Comparison of ENCODE assay signal across 8 mouse cellular contexts in the genomic region with DNA sequence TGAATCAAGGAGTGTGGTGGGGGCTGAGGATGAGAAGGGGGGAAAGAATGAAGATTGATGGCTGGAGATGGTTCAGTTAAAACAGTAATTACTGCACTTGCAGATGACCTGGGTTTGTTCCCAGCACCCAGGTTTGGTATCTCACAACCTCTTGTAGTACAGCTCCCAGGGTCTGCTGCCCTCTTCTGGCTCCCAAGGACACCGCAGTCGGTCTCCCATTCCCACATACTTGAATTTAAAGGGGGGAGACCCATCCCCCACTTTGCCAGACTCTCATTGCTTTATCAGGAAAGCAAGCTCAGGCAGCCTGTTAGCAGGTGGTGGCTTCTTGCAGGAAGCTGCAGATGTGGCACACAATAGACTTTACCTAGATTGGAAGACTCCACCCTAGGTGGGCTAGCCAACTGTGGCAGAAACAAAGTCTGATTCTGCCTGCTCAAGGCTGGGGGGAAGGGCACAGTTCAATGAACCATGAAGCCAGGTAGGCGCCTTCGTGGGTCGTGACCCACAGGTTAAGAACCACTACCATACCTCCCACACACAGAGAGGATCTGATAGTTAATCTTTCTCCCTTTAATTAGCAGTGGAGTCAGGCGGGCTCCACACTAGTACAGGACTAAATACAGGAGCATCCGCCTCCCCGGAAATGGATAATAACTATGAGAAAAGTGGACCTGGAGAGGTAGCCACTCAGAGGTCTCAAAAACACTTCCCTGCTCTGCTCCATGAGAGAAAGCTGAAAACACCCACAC. TPM values are rescaled to one million over a fixed set of nuclear protein-coding genes. Genes with fewer than 3 reads are reported as not detected.
DNase-seq lines count a peak whose midpoint lies in the region; ATAC-seq and TF ChIP-seq lines count a peak whose summit lies in the region.

No protein-coding gene starts in this region.

- WGBS in liver, embryonic 12.5 days (ENCODE audit: insufficient replicate concordance): 39% methylated on average over 8 of the region's 8 CpGs
- 37% methylated on average over 8 of the region's 8 CpGs for WGBS in midbrain, postnatal 0 days

- H3K4me1 ChIP-seq in liver, embryonic 12.5 days: peaks cover 32% of the 10 kb centered on the region
- no peaks in the 10 kb centered on the region for H3K4me1 ChIP-seq in midbrain, postnatal 0 days (ENCODE audit: insufficient read depth, low read length)

- H3K27ac ChIP-seq in liver, embryonic 12.5 days: peak overlapping the region; percentile 61
- peak overlapping the region; percentile 69; the same call in 1 of the 2 replicates for H3K27ac ChIP-seq in midbrain, postnatal 0 days (ENCODE audit: low read depth, low read length)

- H3K4me3 ChIP-seq in liver, embryonic 12.5 days: peak overlapping the region; percentile 82
- peak overlapping the region; percentile 94 for H3K4me3 ChIP-seq in midbrain, postnatal 0 days (ENCODE audit: low read depth, low read length)

- H3K27me3 ChIP-seq in liver, embryonic 12.5 days (replicated peaks): no peaks in the 10 kb centered on the region
- H3K27me3 ChIP-seq in midbrain, postnatal 0 days (ENCODE audit: insufficient read depth, low read length): no peaks in the 10 kb centered on the region

- no peaks in the 10 kb centered on the region for H3K9me3 ChIP-seq in liver, embryonic 12.5 days (replicated peaks)
- no peaks in the 10 kb centered on the region for H3K9me3 ChIP-seq in midbrain, postnatal 0 days (ENCODE audit: low read length)

- peak; percentile 38 to 47 for DNase-seq in right cerebral cortex, adult 2 months (ENCODE audit: low spot score in 2 of 2)
- DNase-seq in right cerebral cortex, postnatal 25 days: no peak
- DNase-seq in embryo, embryonic 10.5 days (ENCODE audit: low spot score): peak; percentile 74
- DNase-seq in heart, adult 8-10 months (ENCODE audit: low spot score): peak; percentile 52
- DNase-seq in kidney, adult 8-10 months: peak; percentile 84 to 86
- DNase-seq in midbrain, postnatal 0 days (ENCODE audit: low spot score): peak; percentile 54
- DNase-seq in thymus, postnatal 4 days: peak; percentile 70

- peak; percentile 70 for TF ChIP-seq CTCF in midbrain, postnatal 0 days (IDR thresholded peaks at IDR 0.05)

- ATAC-seq in liver, embryonic 12.5 days: peak; percentile 67
- peak; percentile 64 for ATAC-seq in midbrain, postnatal 0 days (ENCODE audit: low FRiP score)

- H3K9ac ChIP-seq in liver, embryonic 12.5 days: peak overlapping the region; percentile 96
- no peak overlapping the region for H3K9ac ChIP-seq in midbrain, postnatal 0 days (replicated peaks; ENCODE audit: low read length, poor library complexity, severe bottlenecking)

- peaks cover 23% of the 10 kb centered on the region for H3K36me3 ChIP-seq in liver, embryonic 12.5 days
- peaks cover 11% of the 10 kb centered on the region for H3K36me3 ChIP-seq in midbrain, postnatal 0 days (ENCODE audit: insufficient read depth, low read length)

- peak overlapping the region; percentile 83 for H3K4me2 ChIP-seq in liver, embryonic 12.5 days
- H3K4me2 ChIP-seq in midbrain, postnatal 0 days (ENCODE audit: low read depth, low read length, poor library complexity, severe bottlenecking): peak overlapping the region; percentile 51

RNA-seq across cellular contexts. Expression of a gene that starts 0.5 kb away (rescaled TPM):
- 100 to 1,000 TPM in 1 of 4 experiments, 10 to 100 TPM in 3; 93.5 to 102 (median 96.6) TPM for total RNA-seq in heart, adult 8-10 months (2022)
- polyA plus RNA-seq in liver, embryonic 12.5 days (2016; fragmentation: Nextera tagmentation; extraction: Ambion mirVana): 66.8 and 69.3 TPM in 2 replicates
- total RNA-seq in midbrain, postnatal 0 days (2014; rRNA removed): 205 and 230 TPM in 2 replicates
- 240 and 248 TPM in 2 replicates for polyA plus RNA-seq in midbrain, postnatal 0 days (2015; fragmentation: Nextera tagmentation; extraction: Ambion mirVana)

RNA-seq across cellular contexts. Expression of a gene that starts 9.0 kb away (rescaled TPM):
- total RNA-seq in heart, adult 8-10 months (2022): 1 to 10 TPM; 4.1 to 6.6 (median 5.0) TPM
- 10.7 and 10.9 TPM in 2 replicates for polyA plus RNA-seq in liver, embryonic 12.5 days (2016; fragmentation: Nextera tagmentation; extraction: Ambion mirVana)
- 161 and 171 TPM in 2 replicates for total RNA-seq in midbrain, postnatal 0 days (2014; rRNA removed)
- 79.2 and 80.2 TPM in 2 replicates for polyA plus RNA-seq in midbrain, postnatal 0 days (2015; fragmentation: Nextera tagmentation; extraction: Ambion mirVana)

RNA-seq across cellular contexts. Expression of a gene that starts 24.1 kb away (rescaled TPM):
- total RNA-seq in heart, adult 8-10 months (2022): 10 to 100 TPM; 14.5 to 18.3 (median 16.0) TPM
- 82.4 and 85.5 TPM in 2 replicates for polyA plus RNA-seq in liver, embryonic 12.5 days (2016; fragmentation: Nextera tagmentation; extraction: Ambion mirVana)
- total RNA-seq in midbrain, postnatal 0 days (2014; rRNA removed): 26.7 TPM in 2 replicates
- polyA plus RNA-seq in midbrain, postnatal 0 days (2015; fragmentation: Nextera tagmentation; extraction: Ambion mirVana): 53.8 and 54.1 TPM in 2 replicates

RNA-seq across cellular contexts. Expression of a gene that starts 24.2 kb away (rescaled TPM):
- 100 to 1,000 TPM; 178 to 218 (median 190) TPM for total RNA-seq in heart, adult 8-10 months (2022)
- polyA plus RNA-seq in liver, embryonic 12.5 days (2016; fragmentation: Nextera tagmentation; extraction: Ambion mirVana): 127 and 135 TPM in 2 replicates
- total RNA-seq in midbrain, postnatal 0 days (2014; rRNA removed): 110 and 203 TPM in 2 replicates
- polyA plus RNA-seq in midbrain, postnatal 0 days (2015; fragmentation: Nextera tagmentation; extraction: Ambion mirVana): 327 and 330 TPM in 2 replicates

RNA-seq across cellular contexts. Expression of a gene that starts 45.4 kb away (rescaled TPM):
- 100 to 1,000 TPM in 1 of 4 experiments, 10 to 100 TPM in 3; 86.1 to 103 (median 94.1) TPM for total RNA-seq in heart, adult 8-10 months (2022)
- 51.2 and 52.6 TPM in 2 replicates for polyA plus RNA-seq in liver, embryonic 12.5 days (2016; fragmentation: Nextera tagmentation; extraction: Ambion mirVana)
- 243 and 256 TPM in 2 replicates for total RNA-seq in midbrain, postnatal 0 days (2014; rRNA removed)
- 326 and 328 TPM in 2 replicates for polyA plus RNA-seq in midbrain, postnatal 0 days (2015; fragmentation: Nextera tagmentation; extraction: Ambion mirVana)

Comparison
In these comparisons a context has a peak if more than half of its experiments do, and no peak if none do; other contexts are left out.
1. RNA of a gene that starts 9.0 kb away (total RNA-seq): 161 to 171 TPM in midbrain, postnatal 0 days; 4.1 to 6.6 TPM in heart, adult 8-10 months; every median in the first group is over 10 times any median in the second.